Mouse (Mus musculus): Measurements from ENCODE around the gene Sh3pxd2a. TPM values are rescaled to one million over a fixed set of nuclear protein-coding genes. Genes with fewer than 3 reads are reported as not detected.

Gene Sh3pxd2a
- total and polyA plus RNA-seq, 3 experiments, result 1.3 to 4.6 (median 3.2) TPM

GRCm38 (mm10) chr19:47304170-47304745, 159.9 kb downstream of the Sh3pxd2a start:
- dilution Hi-C loops (cut with MboI; ENCODE audit: extremely low pct_ligation_motif_present, extremely low pct_unique_long_range_greater_than_20kb, low sequenced_read_pairs), result no loop called here
- TF ChIP-seq ETS1 (conservative IDR thresholded peaks at IDR 0.05; ENCODE audit: low read depth, low read length), result no peak
- Histone ChIP-seq H3K27me3 (replicated peaks) (no peaks in the 10 kb centered on the region), H3K79me2 (replicated peaks; ENCODE audit: control insufficient read depth, extremely low read depth, insufficient read depth, poor library complexity, severe bottlenecking) (no peaks in the 10 kb centered on the region), H3K9me3 (replicated peaks; ENCODE audit: low read length) (no peaks in the 10 kb centered on the region), H3K36me3 (replicated peaks in 1 of 2; ENCODE audit: control insufficient read depth in 1 of 2, insufficient read depth in 1 of 2, low read length in 1 of 2) (peaks cover 0 to 41% of the 10 kb centered on the region in 2 experiments), H3K27ac (ENCODE audit: insufficient read depth, low read depth) (no peak overlapping the region), H3K4me3 (replicated peaks in 1 of 3; ENCODE audit: low read depth in 2 of 3, low read length in 2 of 3, poor library complexity in 1 of 3) (no peak overlapping the region), H3K9ac (ENCODE audit: insufficient read depth, low read depth) (no peak overlapping the region), H3K4me2 (ENCODE audit: insufficient read depth, low read depth, poor library complexity, severe bottlenecking) (no peak overlapping the region), H3K4me1 (ENCODE audit: control insufficient read depth in 1 of 2, insufficient read depth in 2 of 2) (no peaks in the 10 kb centered on the region)
- DNase-seq (ENCODE audit: extremely low read depth), result no peak
- in situ Hi-C loops (cut with MboI; ENCODE audit: low pct_ligation_motif_present, low pct_unique_long_range_greater_than_20kb, low sequenced_read_pairs), result no loop called here

- Histone ChIP-seq H3K36me3 (replicated peaks in 1 of 2; ENCODE audit: control insufficient read depth in 1 of 2, insufficient read depth in 1 of 2, low read length in 1 of 2) (peaks cover 0 to 43% of the 10 kb centered on the region in 2 experiments), H3K9me3 (replicated peaks; ENCODE audit: low read length) (no peaks in the 10 kb centered on the region), H3K4me1 (ENCODE audit: control insufficient read depth in 1 of 2, insufficient read depth in 2 of 2) (peaks cover 0 to 7% of the 10 kb centered on the region in 2 experiments; a peak in 2 of 4 replicates), H3K4me3 (replicated peaks in 1 of 3; ENCODE audit: low read depth in 2 of 3, low read length in 2 of 3, poor library complexity in 1 of 3) (no peak overlapping the region), H3K27ac (ENCODE audit: insufficient read depth, low read depth) (no peak overlapping the region), H3K79me2 (replicated peaks; ENCODE audit: control insufficient read depth, extremely low read depth, insufficient read depth, poor library complexity, severe bottlenecking) (no peaks in the 10 kb centered on the region), H3K27me3 (replicated peaks) (no peaks in the 10 kb centered on the region), H3K9ac (ENCODE audit: insufficient read depth, low read depth) (no peak overlapping the region), H3K4me2 (ENCODE audit: insufficient read depth, low read depth, poor library complexity, severe bottlenecking) (no peak overlapping the region)
- dilution Hi-C loops (cut with MboI; ENCODE audit: extremely low pct_ligation_motif_present, extremely low pct_unique_long_range_greater_than_20kb, low sequenced_read_pairs), result no loop called here
- in situ Hi-C loops (cut with MboI; ENCODE audit: low pct_ligation_motif_present, low pct_unique_long_range_greater_than_20kb, low sequenced_read_pairs), result no loop called here
- TF ChIP-seq RAD21 (IDR thresholded peaks at IDR 0.05; ENCODE audit: low read depth, low read length), result no peak
- no peak for TF ChIP-seq MAX (IDR thresholded peaks at IDR 0.05; ENCODE audit: low read length)
- no peak for TF ChIP-seq SMC3 (IDR thresholded peaks at IDR 0.05; ENCODE audit: low read depth, low read length)
- no peak for TF ChIP-seq KAT2A (IDR thresholded peaks at IDR 0.05; ENCODE audit: insufficient replicate concordance, low read length)
- no peak for DNase-seq (ENCODE audit: extremely low read depth)
Observed at GRCm38 (mm10) chr19:47303128-47303527, 161.1 kb downstream of the Sh3pxd2a start.

- H3K79me2 ChIP-seq (replicated peaks; ENCODE audit: control insufficient read depth, extremely low read depth, insufficient read depth, poor library complexity, severe bottlenecking), result no peaks in the 10 kb centered on the region
- no peak overlapping the region for H3K27ac ChIP-seq (ENCODE audit: insufficient read depth, low read depth)
- H3K4me3 ChIP-seq (replicated peaks in 1 of 3; ENCODE audit: low read depth in 2 of 3, low read length in 2 of 3, poor library complexity in 1 of 3), result no peak overlapping the region
- in situ Hi-C loops (cut with MboI; ENCODE audit: low pct_ligation_motif_present, low pct_unique_long_range_greater_than_20kb, low sequenced_read_pairs) (no loop called here), dilution Hi-C loops (cut with MboI; ENCODE audit: extremely low pct_ligation_motif_present, extremely low pct_unique_long_range_greater_than_20kb, low sequenced_read_pairs) (no loop called here)
- no peak for DNase-seq (ENCODE audit: extremely low read depth)
- TF ChIP-seq JUN (IDR thresholded peaks at IDR 0.05; ENCODE audit: insufficient read depth, low read depth, low read length), result no peak
- TF ChIP-seq NRF1 (IDR thresholded peaks at IDR 0.05; ENCODE audit: low read depth, low read length), result no peak
- TF ChIP-seq IRF4 (IDR thresholded peaks at IDR 0.05; ENCODE audit: low read depth, low read length), result no peak
- no peak for TF ChIP-seq TBP (conservative IDR thresholded peaks at IDR 0.05; ENCODE audit: low read depth, low read length)
- TF ChIP-seq RAD21 (IDR thresholded peaks at IDR 0.05; ENCODE audit: low read depth, low read length), result no peak
- TF ChIP-seq POLR2AphosphoS2 (IDR thresholded peaks at IDR 0.05; ENCODE audit: low read depth, low read length), result no peak
- TF ChIP-seq CTCF (conservative IDR thresholded peaks at IDR 0.05 in 1 of 2, IDR thresholded peaks at IDR 0.05 in 1 of 2; ENCODE audit: low read depth in 2 of 2, low read length in 2 of 2), result no peak
- no peak for TF ChIP-seq POLR2A (IDR thresholded peaks at IDR 0.05; ENCODE audit: low read depth, low read length)
- no peak for TF ChIP-seq KAT2A (IDR thresholded peaks at IDR 0.05; ENCODE audit: insufficient replicate concordance, low read length)
- TF ChIP-seq USF1 (IDR thresholded peaks at IDR 0.05; ENCODE audit: low read depth, low read length), result no peak
- TF ChIP-seq ZNF384 (IDR thresholded peaks at IDR 0.05; ENCODE audit: low read depth, low read length), result no peak
- TF ChIP-seq SIN3A (IDR thresholded peaks at IDR 0.05; ENCODE audit: low read length), result no peak
- no peak for TF ChIP-seq HCFC1 (IDR thresholded peaks at IDR 0.05; ENCODE audit: low read depth, low read length)
- TF ChIP-seq GABPA (IDR thresholded peaks at IDR 0.05; ENCODE audit: insufficient replicate concordance, low read depth, low read length), result no peak
- TF ChIP-seq JUND (conservative IDR thresholded peaks at IDR 0.05; ENCODE audit: low read depth, low read length), result no peak
- TF ChIP-seq SMC3 (IDR thresholded peaks at IDR 0.05; ENCODE audit: low read depth, low read length), result no peak
- TF ChIP-seq ELF1 (IDR thresholded peaks at IDR 0.05; ENCODE audit: low read depth, low read length), result no peak
- no peak for TF ChIP-seq USF2 (conservative IDR thresholded peaks at IDR 0.05; ENCODE audit: low read depth, low read length)
- no peaks in the 10 kb centered on the region for H3K27me3 ChIP-seq (replicated peaks)
- H3K9me3 ChIP-seq (replicated peaks; ENCODE audit: low read length), result no peaks in the 10 kb centered on the region
- no peak overlapping the region for H3K9ac ChIP-seq (ENCODE audit: insufficient read depth, low read depth)
- no peak overlapping the region for H3K4me2 ChIP-seq (ENCODE audit: insufficient read depth, low read depth, poor library complexity, severe bottlenecking)
- H3K4me1 ChIP-seq (ENCODE audit: control insufficient read depth in 1 of 2, insufficient read depth in 2 of 2), result peaks cover 0 to 10% of the 10 kb centered on the region in 2 experiments; a peak in 2 of 4 replicates
- peaks cover 0 to 43% of the 10 kb centered on the region in 2 experiments for H3K36me3 ChIP-seq (replicated peaks in 1 of 2; ENCODE audit: control insufficient read depth in 1 of 2, insufficient read depth in 1 of 2, low read length in 1 of 2)
Observed at GRCm38 (mm10) chr19:47302191-47302852, 161.9 kb downstream of the Sh3pxd2a start.

Data from CH12.LX (cell line).